Mouse (Mus musculus) myocyte (in vitro differentiated cells): ENCODE data around the gene Fxyd5.

Experiments used
- CEBPB ChIP-seq: IDR thresholded peaks from 2 replicates; pipeline ENCODE4 v1.6.1; 2011; ENCODE audit warnings: mild to moderate bottlenecking, moderate library complexity; ENCODE audit not compliant: poor library complexity, insufficient read depth, severe bottlenecking
- MAX ChIP-seq: IDR thresholded peaks from one replicate; pipeline ENCODE4 v1.6.1; 2011; ENCODE audit warnings: low read depth, mild to moderate bottlenecking, control low read depth
- MYOD1 ChIP-seq, 3 experiments: IDR thresholded peaks; one replicate each; pipeline ENCODE4 v1.6.1; 2011; ENCODE audit warnings: control low read depth in 2 of 3, low read depth in 2 of 3, mild to moderate bottlenecking in 2 of 3, moderate library complexity in 1 of 3; ENCODE audit not compliant: insufficient read length in 2 of 3, control insufficient read depth in 1 of 3
- MYOG ChIP-seq, 3 experiments: IDR thresholded peaks; one replicate each; pipeline ENCODE4 v1.6.1; 2011; ENCODE audit warnings: control low read depth in 2 of 3, low read depth in 2 of 3, mild to moderate bottlenecking in 2 of 3; ENCODE audit not compliant: insufficient read length in 2 of 3, control insufficient read depth in 1 of 3, insufficient read depth in 1 of 3
- POLR2A ChIP-seq: IDR thresholded peaks from one replicate; pipeline ENCODE4 v1.6.1; 2011; ENCODE audit warnings: low read depth, mild to moderate bottlenecking, control low read depth, moderate library complexity; ENCODE audit not compliant: insufficient read length
- POLR2AphosphoS2 ChIP-seq: IDR thresholded peaks from one replicate; pipeline ENCODE4 v1.6.1; 2011; ENCODE audit warnings: low read depth, control low read depth; ENCODE audit not compliant: insufficient read length
- REST ChIP-seq: IDR thresholded peaks from one replicate; pipeline ENCODE4 v1.6.1; 2011; ENCODE audit warnings: mild to moderate bottlenecking, control low read depth, moderate library complexity; ENCODE audit not compliant: insufficient read depth, insufficient read length
- SRF ChIP-seq: IDR thresholded peaks from one replicate; pipeline ENCODE4 v1.6.1; 2011; ENCODE audit warnings: low read depth; ENCODE audit not compliant: control insufficient read depth, insufficient read length
- TCF12 ChIP-seq: IDR thresholded peaks from one replicate; pipeline ENCODE4 v1.6.1; 2011; ENCODE audit warnings: mild to moderate bottlenecking, control low read depth; ENCODE audit not compliant: poor library complexity, insufficient read depth, severe bottlenecking
- TCF3 ChIP-seq: IDR thresholded peaks from one replicate; pipeline ENCODE4 v1.6.1; 2011; ENCODE audit warnings: low read depth, control low read depth; ENCODE audit not compliant: insufficient read length
- USF1 ChIP-seq: IDR thresholded peaks from one replicate; pipeline ENCODE4 v1.6.1; 2011; ENCODE audit warnings: low read depth, mild to moderate bottlenecking, control low read depth, moderate library complexity

DNA sequence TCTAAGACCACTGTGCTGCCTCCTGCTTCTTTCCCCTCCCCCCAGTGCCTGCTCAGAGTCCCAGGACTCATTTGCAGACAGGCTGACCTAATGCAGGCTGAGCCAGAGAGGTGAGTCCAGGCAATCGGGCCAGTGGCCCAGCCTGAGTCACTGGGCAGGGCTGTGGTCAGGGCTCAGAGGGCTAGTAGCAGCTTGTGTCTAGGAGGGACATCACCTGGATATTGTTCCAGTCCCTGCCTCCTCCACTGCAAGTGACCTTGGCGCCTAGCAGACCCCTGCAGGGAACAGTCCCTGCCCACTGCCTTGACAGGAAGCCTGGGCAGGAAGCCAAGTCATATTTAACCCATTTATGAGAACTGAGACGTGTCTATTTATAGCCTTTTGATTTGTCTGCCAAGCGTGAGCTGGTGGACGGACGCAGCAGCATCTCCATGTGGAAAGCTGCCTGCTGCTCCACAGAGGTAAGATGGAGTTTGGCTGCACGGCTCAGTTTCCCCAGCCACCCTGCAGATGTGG lies 41.7 kb downstream of the Fxyd5 start:
- TF ChIP-seq MYOG (IDR thresholded peaks at IDR 0.05; ENCODE audit: control insufficient read depth in 1 of 3, insufficient read depth in 1 of 3, insufficient read length in 2 of 3, low read depth in 2 of 3) (no peak), MAX (no peak), POLR2A (no peak), TCF12 (no peak), USF1 (no peak), REST (no peak), POLR2AphosphoS2 (no peak), CEBPB (no peak), SRF (no peak), MYOD1 (IDR thresholded peaks at IDR 0.05; ENCODE audit: control insufficient read depth in 1 of 3, insufficient read length in 2 of 3, low read depth in 2 of 3) (no peak), TCF3 (no peak)
